Comparison of ENCODE assay signal across 16 mouse cellular contexts in the genomic region with DNA sequence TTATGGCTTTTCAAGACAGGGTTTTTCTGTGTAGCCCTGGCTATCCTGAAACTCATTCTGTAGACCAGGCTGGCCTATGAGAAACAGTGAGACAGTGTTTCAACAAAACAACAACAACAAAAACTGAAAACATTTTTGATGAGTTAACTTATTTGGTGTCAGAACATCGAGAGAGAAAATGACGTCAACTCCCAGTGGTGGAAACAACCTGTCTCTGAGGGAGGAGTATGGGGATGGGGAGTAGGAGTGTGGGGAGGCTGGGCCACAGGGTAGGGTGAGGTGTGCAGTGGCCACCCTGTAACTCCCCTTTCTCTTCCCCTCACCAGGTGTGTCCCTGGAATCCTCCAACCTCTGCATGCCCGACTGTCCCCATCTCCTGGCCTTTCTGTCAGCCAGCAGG.
"Had no signal": no experiment of that assay in that cellular context is flagged by ENCODE, and none has a peak within 500 bp of the region (broad histone marks: within the 10 kb centered on the region; RNA-seq: fewer than 3 reads in every experiment).

No protein-coding gene starts in this region.

- DNase-seq: layer of hippocampus, postnatal 36 days; left cerebral cortex, postnatal 4 days; right cerebral cortex, postnatal 25 days; spleen, adult 18-20 months had no signal

- H3K36me3 ChIP-seq: kidney, embryonic 15.5 days; limb, embryonic 12.5 days; limb, embryonic 15.5 days; lung, embryonic 15.5 days; midbrain, embryonic 10.5 days; midbrain, embryonic 13.5 days; stomach, embryonic 15.5 days had no signal

- H3K9ac ChIP-seq: kidney, embryonic 15.5 days; limb, embryonic 12.5 days; limb, embryonic 15.5 days; liver, embryonic 15.5 days; lung, embryonic 15.5 days; midbrain, embryonic 13.5 days; stomach, embryonic 15.5 days had no signal

- H3K9me3 ChIP-seq: kidney, embryonic 15.5 days; limb, embryonic 12.5 days; limb, embryonic 15.5 days; liver, embryonic 15.5 days; lung, embryonic 15.5 days; megakaryocyte, embryonic 14.5 days; midbrain, embryonic 10.5 days; midbrain, embryonic 13.5 days; stomach, embryonic 15.5 days had no signal

- H3K4me2 ChIP-seq: kidney, embryonic 15.5 days; limb, embryonic 12.5 days; limb, embryonic 15.5 days; liver, embryonic 11.5 days; liver, embryonic 15.5 days; lung, embryonic 15.5 days; midbrain, embryonic 13.5 days; stomach, embryonic 15.5 days had no signal

- ATAC-seq: midbrain, embryonic 13.5 days; midbrain, embryonic 16.5 days had no signal

- H3K27me3 ChIP-seq: kidney, embryonic 15.5 days; limb, embryonic 12.5 days; limb, embryonic 15.5 days; liver, embryonic 15.5 days; lung, embryonic 15.5 days; megakaryocyte, embryonic 14.5 days; stomach, embryonic 15.5 days had no signal

- H3K4me3 ChIP-seq: kidney, embryonic 15.5 days; limb, embryonic 12.5 days; limb, embryonic 15.5 days; liver, embryonic 15.5 days; lung, embryonic 15.5 days; megakaryocyte, embryonic 14.5 days; midbrain, embryonic 10.5 days; midbrain, embryonic 13.5 days; myocyte; stomach, embryonic 15.5 days had no signal

- H3K27ac ChIP-seq: kidney, embryonic 15.5 days; limb, embryonic 12.5 days; limb, embryonic 15.5 days; liver, embryonic 15.5 days; lung, embryonic 15.5 days; midbrain, embryonic 10.5 days; midbrain, embryonic 13.5 days; stomach, embryonic 15.5 days had no signal
